Comparison of ENCODE assay signal across 16 mouse cellular contexts in genomic region chr16:91701908-91702307, GRCm38 (mm10). TPM values are rescaled to one million over a fixed set of nuclear protein-coding genes. Genes with fewer than 3 reads are reported as not detected.
A peak's percentile ranks its signal among the peaks of the same experiment; 100 is the strongest.
DNase-seq lines count a peak whose midpoint lies in the region; ATAC-seq and TF ChIP-seq lines count a peak whose summit lies in the region.
"Had no signal": no experiment of that assay in that cellular context is flagged by ENCODE, and none has a peak within 500 bp of the region (broad histone marks: within the 10 kb centered on the region; RNA-seq: fewer than 3 reads in every experiment).

No protein-coding gene starts in this region.

- DNase-seq in kidney, postnatal 14 days, result peak; percentile 38
- no peak for DNase-seq in kidney, adult 11 months
- peak; percentile 63 for DNase-seq in lung, postnatal 0 days (ENCODE audit: low spot score)
- DNase-seq in adipocyte (ENCODE audit: low spot score), result no peak
- DNase-seq in heart, postnatal 25 days (ENCODE audit: low spot score), result no peak
- DNase-seq: cerebellum, adult 9-10 months; gastrocnemius, postnatal 14 days; thymus, adult 2 months had no signal

- no peak for TF ChIP-seq CTCF in intestine, postnatal 0 days (IDR thresholded peaks at IDR 0.05; ENCODE audit: low read depth)
- no peak for TF ChIP-seq CTCF in lung, postnatal 0 days (IDR thresholded peaks at IDR 0.05)

- peaks cover 10% of the 10 kb centered on the region for H3K4me1 ChIP-seq in intestine, postnatal 0 days (replicated peaks; ENCODE audit: control insufficient read depth, insufficient read depth, low read length)
- H3K4me1 ChIP-seq in lung, postnatal 0 days (ENCODE audit: insufficient read depth, low read depth, low read length), result no peaks in the 10 kb centered on the region
- peaks cover 5% of the 10 kb centered on the region; the same call in 1 of the 2 replicates for H3K4me1 ChIP-seq in stomach, embryonic 15.5 days
- H3K4me1 ChIP-seq: embryonic facial prominence, embryonic 15.5 days; hindbrain, embryonic 13.5 days; limb, embryonic 15.5 days; neural tube, embryonic 13.5 days had no signal

- peak overlapping the region; percentile 15; the same call in 1 of the 2 replicates for H3K27ac ChIP-seq in intestine, postnatal 0 days (ENCODE audit: low read depth, low read length)
- no peak overlapping the region for H3K27ac ChIP-seq in lung, postnatal 0 days (ENCODE audit: low read length)
- H3K27ac ChIP-seq in stomach, embryonic 15.5 days, result peak overlapping the region; percentile 74; the same call in 1 of the 2 replicates
- H3K27ac ChIP-seq: embryonic facial prominence, embryonic 15.5 days; forebrain, embryonic 10.5 days; hindbrain, embryonic 13.5 days; limb, embryonic 15.5 days had no signal

- H3K27me3 ChIP-seq in intestine, postnatal 0 days (replicated peaks; ENCODE audit: control insufficient read depth, insufficient read depth, low read length), result no peaks in the 10 kb centered on the region
- H3K27me3 ChIP-seq in lung, postnatal 0 days (replicated peaks; ENCODE audit: insufficient read depth, low read length), result no peaks in the 10 kb centered on the region
- no peaks in the 10 kb centered on the region for H3K27me3 ChIP-seq in stomach, embryonic 15.5 days (replicated peaks)
- H3K27me3 ChIP-seq: embryonic facial prominence, embryonic 15.5 days; hindbrain, embryonic 13.5 days; limb, embryonic 15.5 days; neural tube, embryonic 13.5 days; Patski had no signal

- no peak for TF ChIP-seq EP300 in lung, postnatal 0 days (IDR thresholded peaks at IDR 0.05)

- 32% methylated on average over 13 of the region's 13 CpGs for WGBS in intestine, postnatal 0 days
- 50% methylated on average over 13 of the region's 13 CpGs for WGBS in lung, postnatal 0 days
- WGBS in stomach, embryonic 15.5 days, result 40% methylated on average over 13 of the region's 13 CpGs

- no peak overlapping the region for H3K4me3 ChIP-seq in intestine, postnatal 0 days (ENCODE audit: low read depth, low read length)
- H3K4me3 ChIP-seq in lung, postnatal 0 days (ENCODE audit: low read depth, low read length), result no peak overlapping the region
- H3K4me3 ChIP-seq in stomach, embryonic 15.5 days (replicated peaks), result no peak overlapping the region
- H3K4me3 ChIP-seq: embryonic facial prominence, embryonic 15.5 days; forebrain, embryonic 10.5 days; hindbrain, embryonic 13.5 days; limb, embryonic 15.5 days; neural tube, embryonic 13.5 days had no signal

- peaks cover 48% of the 10 kb centered on the region for H3K36me3 ChIP-seq in intestine, postnatal 0 days (ENCODE audit: control insufficient read depth, insufficient read depth)
- peaks cover 12% of the 10 kb centered on the region; the same call in 1 of the 2 replicates for H3K36me3 ChIP-seq in lung, postnatal 0 days (ENCODE audit: insufficient read depth, low read length)
- H3K36me3 ChIP-seq in stomach, embryonic 15.5 days, result peaks cover 22% of the 10 kb centered on the region

- no peak overlapping the region for H3K9ac ChIP-seq in intestine, postnatal 0 days (ENCODE audit: low read depth, low read length)
- no peak overlapping the region for H3K9ac ChIP-seq in lung, postnatal 0 days (replicated peaks; ENCODE audit: low read depth)
- H3K9ac ChIP-seq in stomach, embryonic 15.5 days, result no peak overlapping the region
- H3K9ac ChIP-seq: embryonic facial prominence, embryonic 15.5 days; hindbrain, embryonic 13.5 days; limb, embryonic 15.5 days; neural tube, embryonic 13.5 days had no signal

- intact Hi-C loops in heart, postnatal 25 days (cut with DNase I), result no loop called here

- ATAC-seq in intestine, postnatal 0 days, result no peak
- peak; percentile 90 for ATAC-seq in lung, postnatal 0 days
- no peak for ATAC-seq in stomach, embryonic 15.5 days (ENCODE audit: insufficient read depth, low FRiP score, low read depth)
- ATAC-seq: Patski had no signal

- H3K9me3 ChIP-seq in intestine, postnatal 0 days (ENCODE audit: control insufficient read depth), result no peaks in the 10 kb centered on the region
- no peaks in the 10 kb centered on the region for H3K9me3 ChIP-seq in lung, postnatal 0 days (ENCODE audit: low read length)
- no peaks in the 10 kb centered on the region for H3K9me3 ChIP-seq in stomach, embryonic 15.5 days
- H3K9me3 ChIP-seq: embryonic facial prominence, embryonic 15.5 days; forebrain, embryonic 10.5 days; hindbrain, embryonic 13.5 days; limb, embryonic 15.5 days; neural tube, embryonic 13.5 days had no signal

- H3K4me2 ChIP-seq in intestine, postnatal 0 days (replicated peaks; ENCODE audit: low read depth), result peak overlapping the region; percentile 35
- H3K4me2 ChIP-seq in lung, postnatal 0 days (replicated peaks; ENCODE audit: low read depth, low read length), result no peak overlapping the region; the same call in 1 of the 2 replicates
- H3K4me2 ChIP-seq in stomach, embryonic 15.5 days, result no peak overlapping the region
- H3K4me2 ChIP-seq: embryonic facial prominence, embryonic 15.5 days; hindbrain, embryonic 13.5 days; limb, embryonic 15.5 days; neural tube, embryonic 13.5 days had no signal

RNA-seq across cellular contexts. Expression of gene Donson, which starts 13.3 kb away (rescaled TPM):
- polyA plus RNA-seq in intestine, postnatal 0 days (2015; fragmentation: Nextera tagmentation; extraction: Ambion mirVana), result 6.2 and 6.7 TPM in 2 replicates
- polyA plus RNA-seq in lung, postnatal 0 days (2015; fragmentation: Nextera tagmentation; extraction: Ambion mirVana), result 6.0 and 8.0 TPM in 2 replicates
- polyA plus RNA-seq in stomach, embryonic 15.5 days (2015; fragmentation: Nextera tagmentation; extraction: Ambion mirVana), result 20.5 and 21.1 TPM in 2 replicates
- total RNA-seq in heart, postnatal 25 days (2021), result 1 to 10 TPM; 2.5 to 3.7 TPM

RNA-seq across cellular contexts. Expression of gene Cryzl1, which starts 26.9 kb away (rescaled TPM):
- 36.3 and 42.2 TPM in 2 replicates for polyA plus RNA-seq in intestine, postnatal 0 days (2015; fragmentation: Nextera tagmentation; extraction: Ambion mirVana)
- polyA plus RNA-seq in lung, postnatal 0 days (2015; fragmentation: Nextera tagmentation; extraction: Ambion mirVana), result 59.3 and 64.8 TPM in 2 replicates
- 67.6 and 71.6 TPM in 2 replicates for polyA plus RNA-seq in stomach, embryonic 15.5 days (2015; fragmentation: Nextera tagmentation; extraction: Ambion mirVana)
- 10 to 100 TPM; 22.7 to 24.7 TPM for total RNA-seq in heart, postnatal 25 days (2021)

RNA-seq across cellular contexts. Expression of gene Itsn1, which starts 27.2 kb away (rescaled TPM):
- polyA plus RNA-seq in intestine, postnatal 0 days (2015; fragmentation: Nextera tagmentation; extraction: Ambion mirVana), result 6.2 and 6.5 TPM in 2 replicates
- polyA plus RNA-seq in lung, postnatal 0 days (2015; fragmentation: Nextera tagmentation; extraction: Ambion mirVana), result 9.7 and 12.1 TPM in 2 replicates
- 19.4 and 21.7 TPM in 2 replicates for polyA plus RNA-seq in stomach, embryonic 15.5 days (2015; fragmentation: Nextera tagmentation; extraction: Ambion mirVana)
- 10 to 100 TPM; 40.8 to 56.7 TPM for total RNA-seq in heart, postnatal 25 days (2021)

RNA-seq across cellular contexts. Expression of gene Son, which starts 54.6 kb away (rescaled TPM):
- 71.1 and 83.4 TPM in 2 replicates for polyA plus RNA-seq in intestine, postnatal 0 days (2015; fragmentation: Nextera tagmentation; extraction: Ambion mirVana)
- polyA plus RNA-seq in lung, postnatal 0 days (2015; fragmentation: Nextera tagmentation; extraction: Ambion mirVana), result 132 and 143 TPM in 2 replicates
- polyA plus RNA-seq in stomach, embryonic 15.5 days (2015; fragmentation: Nextera tagmentation; extraction: Ambion mirVana), result 108 and 114 TPM in 2 replicates
- 100 to 1,000 TPM; 129 to 149 TPM for total RNA-seq in heart, postnatal 25 days (2021)

RNA-seq across cellular contexts. Expression of gene Gart, which starts 55.2 kb away (rescaled TPM):
- 19.0 and 23.8 TPM in 2 replicates for polyA plus RNA-seq in intestine, postnatal 0 days (2015; fragmentation: Nextera tagmentation; extraction: Ambion mirVana)
- polyA plus RNA-seq in lung, postnatal 0 days (2015; fragmentation: Nextera tagmentation; extraction: Ambion mirVana), result 27.3 and 30.9 TPM in 2 replicates
- polyA plus RNA-seq in stomach, embryonic 15.5 days (2015; fragmentation: Nextera tagmentation; extraction: Ambion mirVana), result 107 and 115 TPM in 2 replicates
- 10 to 100 TPM; 59.0 to 70.1 TPM for total RNA-seq in heart, postnatal 25 days (2021)

Comparison
In these comparisons a context has a peak if more than half of its experiments do, and no peak if none do; other contexts are left out.
1. DNase-seq: peak in kidney, postnatal 14 days (single experiment) and lung, postnatal 0 days (single experiment); none in kidney, adult 11 months (single experiment), adipocyte (single experiment) and heart, postnatal 25 days (single experiment).